In the genomic region with DNA sequence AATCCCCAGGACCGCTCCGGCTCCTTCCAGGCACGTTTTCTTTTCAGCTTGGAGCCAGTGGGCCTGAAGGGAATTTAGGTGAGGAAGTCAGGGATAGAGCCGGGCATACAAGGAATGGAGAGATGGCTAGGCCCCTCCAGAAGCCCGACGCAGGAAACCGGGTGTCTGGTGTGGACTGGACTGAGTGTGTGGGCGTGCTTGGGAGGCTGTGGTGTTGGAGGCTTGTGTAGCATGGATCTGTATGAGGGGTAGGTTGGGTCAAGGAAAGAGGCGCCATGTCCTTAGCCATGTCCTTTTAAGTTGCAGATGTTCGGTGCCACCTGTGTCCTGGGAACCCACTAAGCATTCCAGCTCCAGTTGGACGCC, we compare ENCODE assay signal across 8 mouse cellular contexts. TPM values are rescaled to one million over a fixed set of nuclear protein-coding genes. Genes with fewer than 3 reads are reported as not detected.
A peak's percentile ranks its signal among the peaks of the same experiment; 100 is the strongest.
DNase-seq lines count a peak whose midpoint lies in the region; ATAC-seq and TF ChIP-seq lines count a peak whose summit lies in the region.

No protein-coding gene starts in this region.

- peak overlapping the region; percentile 64 for H3K4me3 ChIP-seq in kidney, embryonic 15.5 days (replicated peaks)
- peak overlapping the region; percentile 77 for H3K4me3 ChIP-seq in forebrain, embryonic 10.5 days
- H3K4me3 ChIP-seq in liver, embryonic 12.5 days, result peak overlapping the region; percentile 55
- peak overlapping the region; percentile 60 for H3K4me3 ChIP-seq in stomach, postnatal 0 days (ENCODE audit: low read depth, low read length)

- 17% methylated on average over 11 of the region's 11 CpGs for WGBS in kidney, embryonic 15.5 days
- 38% methylated on average over 11 of the region's 11 CpGs for WGBS in forebrain, embryonic 10.5 days
- 31% methylated on average over 11 of the region's 11 CpGs for WGBS in liver, embryonic 12.5 days (ENCODE audit: insufficient replicate concordance)
- 20% methylated on average over 11 of the region's 11 CpGs for WGBS in stomach, postnatal 0 days

- 0 out of 2 replicates have a peak overlapping the region, but pooled peaks have one; percentile 48 for H3K27ac ChIP-seq in kidney, embryonic 15.5 days
- H3K27ac ChIP-seq in forebrain, embryonic 10.5 days, result peak overlapping the region; percentile 88
- no peak overlapping the region for H3K27ac ChIP-seq in liver, embryonic 12.5 days
- H3K27ac ChIP-seq in stomach, postnatal 0 days (replicated peaks), result peak overlapping the region; percentile 56; the same call in 1 of the 2 replicates

- H3K27me3 ChIP-seq in kidney, embryonic 15.5 days, result no peaks in the 10 kb centered on the region
- H3K27me3 ChIP-seq in forebrain, embryonic 10.5 days (ENCODE audit: poor library complexity, severe bottlenecking), result peaks cover 25% of the 10 kb centered on the region
- H3K27me3 ChIP-seq in liver, embryonic 12.5 days (replicated peaks), result peaks cover 41% of the 10 kb centered on the region
- H3K27me3 ChIP-seq in stomach, postnatal 0 days (ENCODE audit: control insufficient read depth, insufficient read depth, low read length), result no peaks in the 10 kb centered on the region

- H3K9me3 ChIP-seq in kidney, embryonic 15.5 days (replicated peaks), result peaks cover 8% of the 10 kb centered on the region; the same call in 1 of the 2 replicates
- H3K9me3 ChIP-seq in forebrain, embryonic 10.5 days, result peaks cover 12% of the 10 kb centered on the region
- H3K9me3 ChIP-seq in liver, embryonic 12.5 days (replicated peaks), result no peaks in the 10 kb centered on the region
- H3K9me3 ChIP-seq in stomach, postnatal 0 days (ENCODE audit: control insufficient read depth, low read length), result no peaks in the 10 kb centered on the region

- H3K4me1 ChIP-seq in kidney, embryonic 15.5 days, result peaks cover 31% of the 10 kb centered on the region
- H3K4me1 ChIP-seq in forebrain, embryonic 10.5 days, result peaks cover 28% of the 10 kb centered on the region
- peaks cover 10% of the 10 kb centered on the region; the same call in 1 of the 2 replicates for H3K4me1 ChIP-seq in liver, embryonic 12.5 days
- 0 out of 2 replicates have a peak, but pooled peaks cover 2% of the 10 kb centered on the region for H3K4me1 ChIP-seq in stomach, postnatal 0 days (replicated peaks; ENCODE audit: control insufficient read depth, insufficient read depth)

- H3K9ac ChIP-seq in kidney, embryonic 15.5 days, result peak overlapping the region; percentile 71
- peak overlapping the region; percentile 44; the same call in 1 of the 2 replicates for H3K9ac ChIP-seq in liver, embryonic 12.5 days
- H3K9ac ChIP-seq in stomach, postnatal 0 days (ENCODE audit: low read length), result peak overlapping the region; percentile 73

- no peaks in the 10 kb centered on the region; the same call in 1 of the 2 replicates for H3K36me3 ChIP-seq in kidney, embryonic 15.5 days
- peaks cover 8% of the 10 kb centered on the region for H3K36me3 ChIP-seq in forebrain, embryonic 10.5 days (replicated peaks)
- H3K36me3 ChIP-seq in liver, embryonic 12.5 days, result no peaks in the 10 kb centered on the region
- no peaks in the 10 kb centered on the region; the same call in 1 of the 2 replicates for H3K36me3 ChIP-seq in stomach, postnatal 0 days (ENCODE audit: control insufficient read depth, insufficient read depth, low read length)

- DNase-seq in kidney, postnatal 25 days, result no peak
- peak; percentile 21 for DNase-seq in MN1 (ENCODE audit: low spot score)
- no peak for DNase-seq in forebrain, embryonic 10.5 days (ENCODE audit: extremely low spot score, low spot score)
- DNase-seq in stomach, postnatal 0 days (ENCODE audit: low spot score), result peak; percentile 16
- no peak for DNase-seq in kidney, adult 9 months
- no peak for DNase-seq in thymus, postnatal 0 days (ENCODE audit: low spot score)

- H3K4me2 ChIP-seq in kidney, embryonic 15.5 days, result peak overlapping the region; percentile 93
- H3K4me2 ChIP-seq in liver, embryonic 12.5 days, result peak overlapping the region; percentile 80
- H3K4me2 ChIP-seq in stomach, postnatal 0 days (replicated peaks; ENCODE audit: low read depth), result peak overlapping the region; percentile 88

- no peak for TF ChIP-seq EP300 in stomach, postnatal 0 days (optimal IDR thresholded peaks at IDR 0.05)

- no peak for TF ChIP-seq CTCF in stomach, postnatal 0 days (IDR thresholded peaks at IDR 0.05; ENCODE audit: low read depth)

- ATAC-seq in kidney, embryonic 15.5 days (replicated peaks; ENCODE audit: low FRiP score), result peak; percentile 14
- ATAC-seq in liver, embryonic 12.5 days, result no peak
- no peak for ATAC-seq in stomach, postnatal 0 days (ENCODE audit: low FRiP score, low TSS enrichment)

RNA-seq across cellular contexts. Expression of a gene that starts 0.9 kb away (rescaled TPM):
- 9.4 and 11.0 TPM in 2 replicates for polyA plus RNA-seq in kidney, embryonic 15.5 days (2015; fragmentation: Nextera tagmentation; extraction: Ambion mirVana)
- 4.0 and 4.7 TPM in 2 replicates for polyA plus RNA-seq in forebrain, embryonic 10.5 days (2016; fragmentation: Nextera tagmentation; extraction: Ambion mirVana)
- polyA plus RNA-seq in liver, embryonic 12.5 days (2016; fragmentation: Nextera tagmentation; extraction: Ambion mirVana), result 2.0 and 2.1 TPM in 2 replicates
- polyA plus RNA-seq in stomach, postnatal 0 days (2015; fragmentation: Nextera tagmentation; extraction: Ambion mirVana), result 2.9 and 3.6 TPM in 2 replicates
- 6.3 and 6.8 TPM in 2 replicates for polyA plus RNA-seq in thymus, postnatal 0 days (2015; fragmentation: Nextera tagmentation; extraction: Ambion mirVana)

RNA-seq across cellular contexts. Expression of a gene that starts 51.4 kb away (rescaled TPM):
- 6.3 and 7.1 TPM in 2 replicates for polyA plus RNA-seq in kidney, embryonic 15.5 days (2015; fragmentation: Nextera tagmentation; extraction: Ambion mirVana)
- polyA plus RNA-seq in forebrain, embryonic 10.5 days (2016; fragmentation: Nextera tagmentation; extraction: Ambion mirVana), result 11.8 and 12.1 TPM in 2 replicates
- 3.5 and 4.2 TPM in 2 replicates for polyA plus RNA-seq in liver, embryonic 12.5 days (2016; fragmentation: Nextera tagmentation; extraction: Ambion mirVana)
- polyA plus RNA-seq in stomach, postnatal 0 days (2015; fragmentation: Nextera tagmentation; extraction: Ambion mirVana), result 1.6 and 1.7 TPM in 2 replicates
- polyA plus RNA-seq in thymus, postnatal 0 days (2015; fragmentation: Nextera tagmentation; extraction: Ambion mirVana), result 3.4 and 4.0 TPM in 2 replicates

Comparison
In these comparisons a context has a peak if more than half of its experiments do, and no peak if none do; other contexts are left out.
1. DNase-seq: peak in MN1 (single experiment) and stomach, postnatal 0 days (single experiment); none in kidney, postnatal 25 days (0 of 2), forebrain, embryonic 10.5 days (single experiment), kidney, adult 9 months (single experiment) and thymus, postnatal 0 days (single experiment).
2. Peak in every context shown above with its lines, with median percentiles within 50 percentile points of each other: H3K4me2 ChIP-seq, H3K4me3 ChIP-seq and H3K9ac ChIP-seq.